Mouse (Mus musculus): ENCODE results near the gene Ccdc38. TPM values are rescaled to one million over a fixed set of nuclear protein-coding genes. Genes with fewer than 3 reads are reported as not detected.

Ccdc38 gene
- 0.38 and 0.68 TPM in 2 replicates for polyA plus RNA-seq (2016; fragmentation: Nextera tagmentation; extraction: Ambion mirVana)

GRCm38 (mm10) chr10:93540431-93541210 is at the start of gene Ccdc38:
Ccdc38 (plus strand) TSS chr10:93540632.
- Histone ChIP-seq H3K4me2 (replicated peaks) (peak within 1 kb of the TSS; percentile 56), H3K9me3 (no peaks in the 10 kb centered on the region), H3K9ac (replicated peaks) (peak within 1 kb of the TSS; percentile 39; the same call in 1 of the 2 replicates), H3K27me3 (peaks cover 28% of the 10 kb centered on the region), H3K4me1 (peaks cover 13% of the 10 kb centered on the region; the same call in 1 of the 2 replicates), H3K4me3 (peak within 1 kb of the TSS; percentile 34), H3K36me3 (no peaks in the 10 kb centered on the region), H3K27ac (replicated peaks) (no peak within 1 kb of the TSS)
- WGBS, result 74% methylated on average over 17 of the region's 17 CpGs
- ATAC-seq (ENCODE audit: low FRiP score, low read depth), result 0 out of 2 replicates have a peak, but pooled peaks have one; percentile 11

- Histone ChIP-seq H3K36me3 (no peaks in the 10 kb centered on the region), H3K4me3 (no peak overlapping the region), H3K4me2 (replicated peaks) (no peak overlapping the region), H3K4me1 (no peaks in the 10 kb centered on the region), H3K9ac (replicated peaks) (no peak overlapping the region), H3K27ac (replicated peaks) (no peak overlapping the region), H3K27me3 (no peaks in the 10 kb centered on the region), H3K9me3 (no peaks in the 10 kb centered on the region)
- ATAC-seq (ENCODE audit: low FRiP score, low read depth), result no peak
- WGBS, result 53% methylated on average over 10 of the region's 10 CpGs
These were observed 39.6 kb upstream of the Ccdc38 start for GRCm38 (mm10) chr10:93500864-93501263.

GRCm38 (mm10) chr10:93501346-93501745 is 39.1 kb upstream of the Ccdc38 start:
- Histone ChIP-seq H3K27ac (replicated peaks) (no peak overlapping the region), H3K4me2 (replicated peaks) (no peak overlapping the region), H3K9me3 (no peaks in the 10 kb centered on the region), H3K36me3 (no peaks in the 10 kb centered on the region), H3K4me3 (no peak overlapping the region), H3K9ac (replicated peaks) (no peak overlapping the region), H3K4me1 (no peaks in the 10 kb centered on the region), H3K27me3 (no peaks in the 10 kb centered on the region)
- ATAC-seq (ENCODE audit: low FRiP score, low read depth), result no peak
- WGBS, result 65% methylated on average over 10 of the region's 10 CpGs

- no peak for ATAC-seq (ENCODE audit: low FRiP score, low read depth)
- Histone ChIP-seq H3K9me3 (no peaks in the 10 kb centered on the region), H3K4me3 (no peak overlapping the region), H3K4me1 (0 out of 2 replicates have a peak, but pooled peaks cover 3% of the 10 kb centered on the region), H3K4me2 (replicated peaks) (no peak overlapping the region), H3K27me3 (no peaks in the 10 kb centered on the region), H3K27ac (replicated peaks) (no peak overlapping the region), H3K36me3 (no peaks in the 10 kb centered on the region), H3K9ac (replicated peaks) (no peak overlapping the region)
- WGBS, result 72% methylated on average over 7 of the region's 7 CpGs
These were observed 32.0 kb upstream of the Ccdc38 start for GRCm38 (mm10) chr10:93508383-93508970.

- Histone ChIP-seq H3K4me1 (0 out of 2 replicates have a peak, but pooled peaks cover 3% of the 10 kb centered on the region), H3K27ac (replicated peaks) (no peak overlapping the region), H3K27me3 (no peaks in the 10 kb centered on the region), H3K4me3 (no peak overlapping the region), H3K9me3 (no peaks in the 10 kb centered on the region), H3K4me2 (replicated peaks) (no peak overlapping the region), H3K9ac (replicated peaks) (no peak overlapping the region), H3K36me3 (no peaks in the 10 kb centered on the region)
- no peak for ATAC-seq (ENCODE audit: low FRiP score, low read depth)
- WGBS, result 89% methylated on average over 15 of the region's 15 CpGs
These were observed 30.8 kb upstream of the Ccdc38 start for GRCm38 (mm10) chr10:93509532-93510153.

- H3K4me2 ChIP-seq (replicated peaks), result no peak overlapping the region
- ATAC-seq (ENCODE audit: low FRiP score, low read depth), result no peak
- no peaks in the 10 kb centered on the region for H3K27me3 ChIP-seq
- no peak overlapping the region for H3K27ac ChIP-seq (replicated peaks)
- H3K4me3 ChIP-seq, result no peak overlapping the region
- WGBS, result 24% methylated on average over 1 of the region's 1 CpGs
- no peaks in the 10 kb centered on the region for H3K9me3 ChIP-seq
- H3K4me1 ChIP-seq, result no peaks in the 10 kb centered on the region
- H3K36me3 ChIP-seq, result no peaks in the 10 kb centered on the region
- H3K9ac ChIP-seq (replicated peaks), result no peak overlapping the region
These were observed 25.0 kb upstream of the Ccdc38 start for GRCm38 (mm10) chr10:93515419-93515818.

- ATAC-seq (ENCODE audit: low FRiP score, low read depth), result no peak
- Histone ChIP-seq H3K36me3 (no peaks in the 10 kb centered on the region), H3K9ac (replicated peaks) (no peak overlapping the region), H3K9me3 (no peaks in the 10 kb centered on the region), H3K4me3 (no peak overlapping the region), H3K4me2 (replicated peaks) (no peak overlapping the region), H3K27me3 (no peaks in the 10 kb centered on the region), H3K27ac (replicated peaks) (no peak overlapping the region), H3K4me1 (no peaks in the 10 kb centered on the region)
- WGBS, result 91% methylated on average over 12 of the region's 12 CpGs
These were observed 24.5 kb upstream of the Ccdc38 start for GRCm38 (mm10) chr10:93515927-93516326.

- Histone ChIP-seq H3K27me3 (no peaks in the 10 kb centered on the region), H3K9me3 (no peaks in the 10 kb centered on the region), H3K4me2 (replicated peaks) (no peak overlapping the region), H3K9ac (replicated peaks) (no peak overlapping the region), H3K4me3 (no peak overlapping the region), H3K27ac (replicated peaks) (no peak overlapping the region), H3K36me3 (no peaks in the 10 kb centered on the region), H3K4me1 (no peaks in the 10 kb centered on the region)
- ATAC-seq (ENCODE audit: low FRiP score, low read depth), result no peak
- WGBS, result 74% methylated on average over 4 of the region's 4 CpGs
These were observed 22.7 kb upstream of the Ccdc38 start for GRCm38 (mm10) chr10:93517754-93518153.

GRCm38 (mm10) chr10:93518186-93518585 is 22.2 kb upstream of the Ccdc38 start:
- Histone ChIP-seq H3K27me3 (no peaks in the 10 kb centered on the region), H3K9ac (replicated peaks) (no peak overlapping the region), H3K9me3 (no peaks in the 10 kb centered on the region), H3K36me3 (no peaks in the 10 kb centered on the region), H3K27ac (replicated peaks) (no peak overlapping the region), H3K4me2 (replicated peaks) (no peak overlapping the region), H3K4me3 (no peak overlapping the region), H3K4me1 (no peaks in the 10 kb centered on the region)
- 91% methylated on average over 4 of the region's 4 CpGs for WGBS
- ATAC-seq (ENCODE audit: low FRiP score, low read depth), result no peak

- no peak for ATAC-seq (ENCODE audit: low FRiP score, low read depth)
- H3K27me3 ChIP-seq, result no peaks in the 10 kb centered on the region
- WGBS, result 86% methylated on average over 2 of the region's 2 CpGs
These were observed 21.8 kb upstream of the Ccdc38 start for GRCm38 (mm10) chr10:93518620-93519019.

GRCm38 (mm10) chr10:93519159-93519558 is 21.3 kb upstream of the Ccdc38 start:
- no peak overlapping the region for H3K4me2 ChIP-seq (replicated peaks)
- no peak overlapping the region for H3K27ac ChIP-seq (replicated peaks)
- H3K4me1 ChIP-seq, result no peaks in the 10 kb centered on the region
- no peak for ATAC-seq (ENCODE audit: low FRiP score, low read depth)
- no peaks in the 10 kb centered on the region for H3K36me3 ChIP-seq
- H3K9me3 ChIP-seq, result no peaks in the 10 kb centered on the region
- no peaks in the 10 kb centered on the region for H3K27me3 ChIP-seq
- WGBS, result 93% methylated on average over 8 of the region's 8 CpGs
- no peak overlapping the region for H3K4me3 ChIP-seq
- H3K9ac ChIP-seq (replicated peaks), result no peak overlapping the region

More at GRCm38 (mm10) chr10:93518620-93519019, 21.8 kb upstream of the Ccdc38 start:
- no peaks in the 10 kb centered on the region for H3K36me3 ChIP-seq
- no peak overlapping the region for H3K9ac ChIP-seq (replicated peaks)
- H3K4me2 ChIP-seq (replicated peaks), result no peak overlapping the region
- no peak overlapping the region for H3K27ac ChIP-seq (replicated peaks)
- no peaks in the 10 kb centered on the region for H3K4me1 ChIP-seq
- H3K4me3 ChIP-seq, result no peak overlapping the region
- no peaks in the 10 kb centered on the region for H3K9me3 ChIP-seq

GRCm38 (mm10) chr10:93519756-93520155 is 20.7 kb upstream of the Ccdc38 start:
- no peak for ATAC-seq (ENCODE audit: low FRiP score, low read depth)
- no peaks in the 10 kb centered on the region for H3K9me3 ChIP-seq
- no peak overlapping the region for H3K4me2 ChIP-seq (replicated peaks)
- H3K36me3 ChIP-seq, result no peaks in the 10 kb centered on the region
- no peak overlapping the region for H3K4me3 ChIP-seq
- no peaks in the 10 kb centered on the region for H3K27me3 ChIP-seq
- H3K9ac ChIP-seq (replicated peaks), result no peak overlapping the region
- no peak overlapping the region for H3K27ac ChIP-seq (replicated peaks)
- H3K4me1 ChIP-seq, result no peaks in the 10 kb centered on the region
- 93% methylated on average over 5 of the region's 5 CpGs for WGBS

All from midbrain, embryonic 12.5 days (tissue).